Mouse (Mus musculus) erythroblast, embryonic 14.5 days (primary cell): Measurements from ENCODE around the gene Aar2. TPM values are rescaled to one million over a fixed set of nuclear protein-coding genes. Genes with fewer than 3 reads are reported as not detected.

Experiments
- H3K27me3 ChIP-seq: 2 replicates; pipeline ENCODE4 v1.6.1; 2012; ENCODE audit warnings: inconsistent platforms; ENCODE audit not compliant: control insufficient read depth
- H3K36me3 ChIP-seq: 2 replicates; pipeline ENCODE4 v1.6.1; 2012; ENCODE audit warnings: mild to moderate bottlenecking, inconsistent platforms; ENCODE audit not compliant: control insufficient read depth
- H3K4me1 ChIP-seq: 2 replicates; pipeline ENCODE4 v1.6.1; 2012; ENCODE audit warnings: inconsistent platforms; ENCODE audit not compliant: control insufficient read depth
- H3K4me3 ChIP-seq: replicated peaks from 2 replicates; pipeline ENCODE3; 2012; ENCODE audit warnings: moderate library complexity, mild to moderate bottlenecking, inconsistent platforms
- H3K9me3 ChIP-seq: 2 replicates; pipeline ENCODE4 v1.6.1; 2012; ENCODE audit warnings: low read length, inconsistent platforms, mixed read lengths; ENCODE audit not compliant: control insufficient read depth
- GATA1 ChIP-seq: IDR thresholded peaks from 2 replicates; pipeline ENCODE4 v1.6.1; 2012; ENCODE audit warnings: low read length, inconsistent platforms, mixed read lengths
- TAL1 ChIP-seq: IDR thresholded peaks from 3 replicates; pipeline ENCODE4 v1.6.1; 2012; ENCODE audit warnings: low read length, inconsistent platforms, mixed read lengths
- polyA plus RNA-seq: library from polyadenylated mRNA; stranded (reverse); fragments of >175 nt; gene quantifications from 2 replicates; pipeline ENCODE4 v1.2.3, GENCODE M21; 2012

Gene Aar2
- polyA plus RNA-seq, 1 experiment = 0.68 TPM

DNA sequence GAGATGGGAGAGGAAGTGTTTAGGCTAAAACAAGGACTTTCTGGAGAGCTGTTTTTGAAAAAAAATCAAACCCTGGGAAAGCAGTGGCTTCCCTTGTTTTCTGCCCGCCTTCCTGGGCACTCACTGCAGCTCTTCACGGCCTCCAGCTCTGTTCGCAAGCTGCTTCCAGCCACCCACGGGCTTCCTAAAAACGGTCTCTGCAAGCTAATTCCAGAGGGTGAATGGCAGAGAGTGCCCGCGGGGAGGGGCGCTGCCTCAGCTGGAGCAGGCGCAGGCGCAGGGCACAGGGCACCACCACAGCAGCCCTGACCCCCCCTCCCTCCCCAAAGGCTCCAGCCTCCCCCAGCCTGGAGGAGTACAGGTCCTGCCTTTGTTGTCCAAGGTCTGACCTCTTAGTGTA, 33.9 kb downstream of the Aar2 start:
- Histone ChIP-seq H3K9me3 (no peaks in the 10 kb centered on the region), H3K4me3 (no peak overlapping the region), H3K27me3 (no peaks in the 10 kb centered on the region), H3K36me3 (no peaks in the 10 kb centered on the region), H3K4me1 (no peaks in the 10 kb centered on the region)
- no peak for TF ChIP-seq TAL1
- no peak for TF ChIP-seq GATA1

DNA sequence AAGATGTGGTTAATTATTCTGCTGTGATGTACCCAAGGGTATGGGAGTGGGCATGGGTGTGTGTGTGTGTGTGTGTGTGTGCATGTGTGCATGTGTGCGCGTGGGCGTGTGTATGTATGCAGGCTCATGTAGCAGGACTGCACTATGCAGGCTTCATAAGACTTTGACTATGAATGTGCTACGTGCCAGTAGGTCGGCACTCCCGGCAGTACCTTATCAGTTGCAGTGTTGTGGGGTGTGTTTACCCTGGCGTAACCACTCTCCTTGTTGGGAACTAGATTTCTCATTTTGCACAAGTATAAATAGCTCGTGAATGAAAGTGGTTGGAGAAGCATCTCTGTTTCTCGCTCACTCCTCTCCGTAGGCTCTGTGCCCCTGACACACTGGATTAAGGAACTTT, 35.5 kb downstream of the Aar2 start:
- H3K4me1 ChIP-seq = no peaks in the 10 kb centered on the region
- TF ChIP-seq GATA1 = no peak
- TF ChIP-seq TAL1 = no peak
- no peaks in the 10 kb centered on the region for H3K9me3 ChIP-seq
- no peak overlapping the region for H3K4me3 ChIP-seq
- no peaks in the 10 kb centered on the region for H3K36me3 ChIP-seq
- H3K27me3 ChIP-seq = no peaks in the 10 kb centered on the region

DNA sequence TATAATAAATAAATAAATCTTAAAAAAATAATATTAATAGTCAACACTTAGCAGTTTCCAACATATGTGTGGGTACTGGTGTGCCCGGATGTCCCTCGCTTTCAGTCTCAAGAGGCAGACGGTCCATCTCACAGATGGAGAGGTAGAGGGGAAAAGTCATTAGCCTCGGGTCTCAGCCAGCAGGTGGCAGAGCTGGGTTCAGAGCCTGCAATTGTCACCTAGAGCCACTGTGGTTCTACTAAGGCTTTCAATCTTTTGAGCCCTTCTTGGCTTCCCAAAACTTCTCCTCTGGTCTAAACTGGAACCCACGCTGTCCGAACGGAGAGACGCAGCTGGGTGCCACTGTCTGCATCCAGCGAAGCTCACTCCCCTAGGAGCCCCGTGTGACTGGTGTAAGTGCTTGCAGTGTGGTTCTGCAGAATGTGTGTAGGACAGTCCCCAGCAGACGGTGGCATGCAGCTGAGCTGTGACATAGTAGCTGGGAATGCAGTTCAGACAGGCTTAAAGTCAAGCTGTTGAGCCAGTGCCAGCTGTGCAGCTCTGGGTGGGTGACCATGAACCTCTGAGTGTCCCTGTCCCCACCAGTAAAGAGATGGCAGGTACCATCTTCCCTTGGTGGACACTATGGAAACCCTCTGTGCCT, 36.9 kb downstream of the Aar2 start:
- H3K4me3 ChIP-seq = no peak overlapping the region
- no peaks in the 10 kb centered on the region for H3K36me3 ChIP-seq
- H3K4me1 ChIP-seq = no peaks in the 10 kb centered on the region
- H3K27me3 ChIP-seq = no peaks in the 10 kb centered on the region
- TF ChIP-seq GATA1 (no peak), TAL1 (no peak)
- H3K9me3 ChIP-seq = no peaks in the 10 kb centered on the region

DNA sequence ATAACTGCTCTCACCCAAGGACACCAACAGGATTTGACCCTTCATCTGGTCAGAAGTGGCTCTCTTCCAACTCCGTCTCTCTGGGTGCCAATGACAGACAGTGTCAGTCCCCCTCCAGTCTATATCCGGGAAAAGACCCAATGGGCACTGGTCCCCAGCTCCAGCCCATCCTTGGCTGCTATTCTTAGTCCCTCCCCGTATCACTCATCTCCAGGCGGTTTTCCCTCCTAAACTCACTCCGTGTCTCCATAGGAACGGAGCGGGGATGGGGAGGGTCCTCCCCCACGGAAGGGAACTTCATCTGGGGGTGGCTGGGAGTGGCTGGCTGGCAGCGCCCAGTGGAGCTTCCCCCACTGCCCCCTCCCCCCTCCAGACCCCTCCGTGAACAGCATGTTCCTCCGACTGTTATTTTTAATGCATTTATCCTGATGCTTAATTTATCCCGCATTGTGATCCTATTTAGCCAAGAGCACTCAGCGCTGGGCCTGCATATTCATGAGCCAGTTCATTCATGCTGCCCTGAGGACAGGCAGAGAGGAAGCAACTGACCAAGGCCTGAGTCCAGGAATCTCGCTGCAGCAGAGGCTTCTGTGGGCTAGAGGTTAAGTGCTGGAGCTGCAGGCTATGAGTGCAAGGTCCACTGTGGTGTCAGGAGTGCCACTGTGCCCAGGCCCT, 37.5 kb downstream of the Aar2 start:
- Histone ChIP-seq H3K27me3 (no peaks in the 10 kb centered on the region), H3K4me3 (no peak overlapping the region), H3K4me1 (no peaks in the 10 kb centered on the region), H3K9me3 (no peaks in the 10 kb centered on the region), H3K36me3 (no peaks in the 10 kb centered on the region)
- TF ChIP-seq GATA1 (no peak), TAL1 (no peak)

DNA sequence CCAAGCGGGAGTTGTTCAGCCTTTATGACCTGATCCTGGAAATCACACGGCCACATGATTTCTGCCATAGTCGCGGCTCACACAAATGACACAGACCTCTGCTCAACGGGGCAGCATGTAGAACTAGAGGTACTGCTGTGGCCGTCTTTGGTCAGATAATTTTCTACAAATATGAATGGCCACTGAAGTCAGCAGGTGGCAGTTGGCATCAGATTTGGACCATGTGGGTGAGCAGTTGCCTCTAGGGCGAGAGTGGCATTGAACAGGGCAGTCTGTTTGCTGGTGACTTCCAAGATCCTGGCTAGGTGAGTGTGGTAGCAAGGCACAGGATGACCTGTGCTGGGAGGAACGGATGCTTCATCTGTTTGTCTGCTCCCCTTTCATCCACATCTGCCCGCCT, 42.1 kb downstream of the Aar2 start:
- no peaks in the 10 kb centered on the region for H3K4me1 ChIP-seq
- no peaks in the 10 kb centered on the region for H3K36me3 ChIP-seq
- no peak for TF ChIP-seq TAL1
- no peak for TF ChIP-seq GATA1
- H3K27me3 ChIP-seq = no peaks in the 10 kb centered on the region
- no peak overlapping the region for H3K4me3 ChIP-seq
- H3K9me3 ChIP-seq = peaks cover 3% of the 10 kb centered on the region; the same call in 1 of the 2 replicates

DNA sequence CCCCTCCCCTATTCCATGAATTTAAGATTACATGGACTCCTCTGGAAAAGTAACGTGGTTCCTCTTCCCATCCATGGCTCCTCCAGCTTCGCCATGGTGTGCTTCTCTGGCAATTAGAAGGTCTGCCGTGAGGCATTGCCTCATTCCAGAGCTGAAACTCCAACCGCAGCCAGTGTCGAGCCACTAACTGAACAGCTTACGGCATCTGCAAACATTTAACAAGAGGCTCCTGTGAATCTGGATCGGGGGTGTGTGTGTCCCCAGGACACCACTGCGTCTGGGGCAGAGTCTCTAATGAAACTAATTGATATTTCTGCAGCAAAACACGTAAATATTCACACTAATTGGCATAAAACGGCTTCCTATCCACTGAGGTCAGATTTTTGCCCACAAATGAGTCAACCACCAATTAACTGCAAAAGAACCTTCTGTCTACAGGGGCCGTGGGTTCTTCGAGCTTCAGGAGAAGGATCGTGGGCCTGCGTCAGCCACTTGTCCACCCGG, 47.7 kb downstream of the Aar2 start:
- Histone ChIP-seq H3K9me3 (peaks cover 3% of the 10 kb centered on the region; the same call in 1 of the 2 replicates), H3K4me1 (no peaks in the 10 kb centered on the region), H3K27me3 (no peaks in the 10 kb centered on the region), H3K36me3 (no peaks in the 10 kb centered on the region), H3K4me3 (no peak overlapping the region)
- TF ChIP-seq GATA1 (no peak), TAL1 (no peak)

DNA sequence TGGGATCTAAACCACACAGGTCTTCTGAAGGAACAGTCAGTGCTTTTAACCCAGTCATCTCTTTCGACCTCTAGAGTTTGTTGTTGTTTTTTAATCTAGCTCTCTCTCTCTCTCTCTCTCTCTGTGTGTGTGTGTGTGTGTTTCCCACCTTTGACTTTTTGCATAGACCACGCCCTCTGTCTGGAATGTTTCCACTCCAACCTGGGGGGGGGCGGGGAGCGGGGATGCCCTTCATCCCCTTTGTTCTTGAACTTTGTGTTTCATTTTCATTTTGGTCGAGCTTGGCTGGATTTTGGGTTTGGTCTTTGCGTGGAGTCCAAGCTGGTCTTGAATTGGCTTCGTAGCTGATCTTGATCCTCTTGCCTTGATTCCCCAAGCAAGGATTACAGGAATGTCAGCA, 55.2 kb downstream of the Aar2 start:
- Histone ChIP-seq H3K4me3 (no peak overlapping the region), H3K9me3 (peaks cover 4% of the 10 kb centered on the region), H3K4me1 (no peaks in the 10 kb centered on the region), H3K36me3 (no peaks in the 10 kb centered on the region), H3K27me3 (no peaks in the 10 kb centered on the region; the same call in 1 of the 2 replicates)
- TF ChIP-seq TAL1 (no peak), GATA1 (no peak)

DNA sequence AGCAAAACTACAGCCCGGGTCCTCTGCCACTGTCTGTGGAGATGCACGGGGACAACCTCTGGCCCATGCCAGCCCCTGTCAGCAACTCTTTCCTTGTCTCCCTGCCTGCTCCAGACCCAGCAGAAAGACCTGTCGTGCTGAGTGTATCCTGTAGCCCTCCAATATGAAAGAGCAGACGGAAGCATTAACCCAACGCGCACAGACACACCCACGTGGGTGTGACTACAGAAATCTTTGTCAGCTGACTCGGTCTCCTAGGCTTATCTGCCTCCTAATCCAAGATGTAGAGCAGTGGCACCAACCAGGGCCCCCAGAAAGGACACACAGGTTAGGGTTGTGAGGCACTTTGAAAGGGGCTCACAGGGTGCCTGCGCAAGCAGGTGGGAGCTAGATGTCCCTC, 56.3 kb downstream of the Aar2 start:
- Histone ChIP-seq H3K4me3 (no peak overlapping the region), H3K36me3 (no peaks in the 10 kb centered on the region), H3K4me1 (no peaks in the 10 kb centered on the region), H3K27me3 (no peaks in the 10 kb centered on the region; the same call in none of the 2 replicates), H3K9me3 (peaks cover 4% of the 10 kb centered on the region)
- no peak for TF ChIP-seq TAL1
- no peak for TF ChIP-seq GATA1

DNA sequence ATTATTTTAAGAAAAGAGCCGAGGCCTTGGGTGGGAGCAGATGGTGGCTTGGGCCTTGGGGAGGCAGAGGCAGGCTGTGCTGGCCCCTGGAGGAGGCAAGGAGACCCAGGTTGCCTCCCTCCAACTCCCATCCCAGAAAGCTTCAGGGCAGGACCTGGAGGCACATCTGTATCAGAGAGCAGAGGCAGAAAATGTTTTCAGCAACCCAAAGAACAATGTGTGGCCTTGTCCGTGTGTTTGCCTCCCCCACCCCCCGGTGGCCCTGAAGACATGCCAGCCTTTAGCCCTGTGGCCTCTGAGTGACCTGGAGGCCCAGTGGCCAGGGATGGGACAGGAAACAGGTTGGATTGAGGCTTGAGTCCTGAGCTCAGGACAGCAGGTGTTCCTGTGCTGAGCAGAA, 57.8 kb downstream of the Aar2 start:
- Histone ChIP-seq H3K4me1 (no peaks in the 10 kb centered on the region), H3K4me3 (no peak overlapping the region), H3K27me3 (peaks cover 9% of the 10 kb centered on the region), H3K36me3 (no peaks in the 10 kb centered on the region), H3K9me3 (peaks cover 4% of the 10 kb centered on the region)
- TF ChIP-seq TAL1 (no peak), GATA1 (no peak)

DNA sequence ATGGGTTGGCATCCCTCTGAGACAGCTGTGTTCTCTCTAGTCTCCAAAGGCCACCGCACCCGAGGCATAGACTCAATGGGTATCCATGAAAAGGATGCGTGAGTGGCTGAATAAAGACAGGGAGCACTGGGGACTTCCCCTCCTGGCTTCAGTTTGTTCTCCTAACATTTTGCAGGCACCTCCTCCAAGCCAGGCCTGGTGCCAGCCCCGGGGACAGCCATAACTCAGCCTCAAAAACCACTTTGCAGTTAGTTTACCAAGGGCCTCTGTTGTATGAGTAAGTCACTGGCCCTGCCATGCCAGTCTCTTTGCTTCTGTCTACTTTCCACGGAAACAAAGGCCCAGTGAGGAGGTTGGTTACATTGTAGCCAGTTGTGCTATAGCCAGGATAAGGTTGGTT, 58.6 kb downstream of the Aar2 start:
- H3K36me3 ChIP-seq = no peaks in the 10 kb centered on the region
- H3K9me3 ChIP-seq = peaks cover 4% of the 10 kb centered on the region
- H3K27me3 ChIP-seq = peaks cover 15% of the 10 kb centered on the region
- H3K4me3 ChIP-seq = no peak overlapping the region
- TF ChIP-seq GATA1 (no peak), TAL1 (no peak)
- H3K4me1 ChIP-seq = no peaks in the 10 kb centered on the region
